Mouse (Mus musculus): ENCODE results near the gene Sap30.

GRCm38 (mm10) chr8:57532223-57532622 lies 44.6 kb upstream of the Sap30 start:
- TF ChIP-seq CHD2 (IDR thresholded peaks at IDR 0.05; ENCODE audit: low read depth, low read length) (no peak), MAFK (IDR thresholded peaks at IDR 0.05; ENCODE audit: insufficient read depth, low read depth, low read length) (no peak), HCFC1 (IDR thresholded peaks at IDR 0.05; ENCODE audit: borderline replicate concordance, insufficient read depth, low read length) (no peak), ZC3H11A (IDR thresholded peaks at IDR 0.05; ENCODE audit: borderline replicate concordance, low read depth, low read length) (0 out of 2 replicates have a peak, but pooled peaks have one; percentile 5)

Measured in ES-E14 (cell line).